Mouse (Mus musculus): ENCODE measurements at regions not wholly inside any gene's neighbourhood (a gene's known extent, or its start where the extent isn't known, plus 50 kb on each side); places are given as distances from the start of the nearest gene placed in this dataset.

DNA sequence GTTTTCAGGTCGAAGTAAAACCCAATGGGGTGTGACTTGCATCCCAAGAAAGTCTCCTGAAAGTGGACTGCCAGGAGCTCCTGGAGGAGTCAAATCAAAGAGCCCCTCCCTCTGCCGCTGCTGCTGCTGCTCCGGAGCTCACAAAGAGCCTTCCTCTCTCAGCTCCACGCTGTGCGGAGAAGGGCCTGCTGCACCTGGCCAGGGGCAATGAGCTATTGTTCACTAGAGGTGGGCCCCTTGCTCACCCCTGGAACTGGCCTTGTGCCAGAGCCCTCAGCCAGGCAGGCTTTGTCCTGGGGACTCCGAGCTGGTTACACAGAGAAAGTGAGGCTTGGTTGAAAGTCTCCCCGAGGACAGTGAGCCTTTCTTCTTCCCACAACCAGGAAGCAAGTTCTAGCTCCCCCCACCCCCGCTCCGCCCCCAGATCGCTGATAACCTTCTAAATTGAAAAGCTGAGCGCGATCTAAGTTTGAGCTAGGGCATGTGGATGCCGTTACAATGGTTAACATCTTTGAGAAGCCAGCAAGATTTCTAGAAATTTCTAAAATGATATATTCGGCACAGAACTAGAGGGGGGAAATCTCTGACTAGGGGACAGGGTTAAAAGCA is 139.5 kb upstream of the Slc24a2 start:
- H3K79me2 ChIP-seq (ENCODE audit: control insufficient read depth, insufficient read depth, low read length), result no peaks in the 10 kb centered on the region
- H3K4me1 ChIP-seq (ENCODE audit: control insufficient read depth, insufficient read depth, low read length), result no peaks in the 10 kb centered on the region
- H3K27me3 ChIP-seq (ENCODE audit: control insufficient read depth, insufficient read depth, low read length), result peaks cover 3% of the 10 kb centered on the region; the same call in 1 of the 2 replicates
- no peak overlapping the region for H3K27ac ChIP-seq (replicated peaks; ENCODE audit: insufficient read depth, low read depth, low read length)
- H3K9ac ChIP-seq (ENCODE audit: low read depth, low read length), result no peak overlapping the region
- H3K36me3 ChIP-seq (ENCODE audit: control insufficient read depth, insufficient read depth, low read length), result no peaks in the 10 kb centered on the region
- no peak overlapping the region for H3K4me3 ChIP-seq (ENCODE audit: insufficient read depth, low read depth, low read length)
- TF ChIP-seq POLR2A (IDR thresholded peaks at IDR 0.05; ENCODE audit: extremely low read depth, insufficient read depth, low read length), result no peak
- TF ChIP-seq CTCF (IDR thresholded peaks at IDR 0.05; ENCODE audit: low read depth, low read length), result no peak
- 19% methylated on average over 14 of the region's 14 CpGs for WGBS
- no peak for DNase-seq (ENCODE audit: extremely low read depth, low read depth, low spot score)

DNA sequence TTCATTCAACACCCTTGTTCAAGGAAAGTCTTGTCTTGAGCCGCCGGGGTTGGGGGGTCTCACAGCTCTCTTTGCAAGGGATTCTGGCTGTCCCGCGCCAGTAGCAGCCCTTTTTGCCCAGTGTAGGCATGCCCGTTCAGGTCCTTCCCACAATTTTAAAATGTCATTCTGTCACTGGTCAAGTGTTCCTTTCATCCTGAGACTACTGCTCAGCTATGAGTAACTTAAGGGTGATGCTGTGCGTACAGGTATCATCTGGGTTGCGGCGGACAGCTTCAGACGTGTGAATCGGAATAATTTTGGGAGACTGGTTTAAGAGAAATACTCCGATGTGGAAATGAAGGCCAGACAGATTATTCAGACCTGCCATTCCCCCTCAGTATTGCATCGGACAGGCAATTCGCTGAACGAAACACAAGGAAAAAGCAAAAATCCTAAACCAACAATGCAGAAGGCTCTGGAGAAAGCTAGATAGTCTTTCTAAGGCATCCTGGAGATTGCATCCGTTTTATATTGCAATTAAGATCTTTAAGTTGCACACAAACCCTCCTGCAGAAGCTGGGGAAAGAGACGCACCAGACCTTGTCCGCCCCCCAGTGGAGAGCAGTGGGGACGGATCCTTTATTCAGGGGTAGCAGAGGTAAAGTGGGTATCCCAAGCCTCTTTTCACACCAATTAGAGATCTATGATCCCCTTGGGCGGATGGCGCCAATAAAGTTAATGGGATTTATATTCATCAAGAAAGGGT is 138.3 kb upstream of the Slc24a2 start:
- no peak for DNase-seq (ENCODE audit: extremely low read depth, low read depth, low spot score)
- TF ChIP-seq POLR2A (IDR thresholded peaks at IDR 0.05; ENCODE audit: extremely low read depth, insufficient read depth, low read length), result no peak
- TF ChIP-seq CTCF (IDR thresholded peaks at IDR 0.05; ENCODE audit: low read depth, low read length), result peak; percentile 46
- WGBS, result 12% methylated on average over 20 of the region's 20 CpGs

DNA sequence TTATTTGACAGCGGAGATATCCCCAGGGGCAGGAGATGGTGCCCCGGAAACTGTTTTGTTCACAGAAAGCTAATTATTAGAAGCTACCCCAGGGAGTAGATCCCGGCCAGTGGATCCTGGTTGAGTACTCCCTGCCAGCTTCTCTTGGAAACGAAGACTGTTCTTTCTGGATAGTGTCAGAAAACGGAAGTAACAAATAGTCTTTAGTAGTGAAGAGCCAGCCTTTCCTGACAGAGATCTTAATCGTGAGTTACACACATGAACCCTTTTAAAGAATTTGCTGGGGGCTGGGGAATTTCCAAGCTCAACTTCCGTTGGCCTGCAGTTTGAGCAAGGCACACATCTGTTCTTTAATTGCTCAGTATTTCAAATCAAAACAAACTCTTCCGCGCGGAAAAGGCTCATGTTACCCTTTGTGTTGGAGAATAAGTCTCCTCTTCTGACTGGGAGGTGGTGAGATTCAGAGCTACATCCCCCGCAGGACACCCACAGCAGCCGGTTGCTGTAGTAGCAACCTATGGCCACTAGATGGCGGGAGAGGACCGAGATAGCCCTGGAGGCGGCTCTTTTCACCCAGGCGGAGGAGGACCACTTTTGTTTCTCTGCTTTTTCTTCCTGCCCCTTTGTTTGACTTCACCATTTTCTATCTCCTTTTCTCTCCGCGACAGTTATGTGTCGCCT is 137.6 kb upstream of the Slc24a2 start:
- Histone ChIP-seq H3K4me3 (ENCODE audit: insufficient read depth, low read depth, low read length) (no peak overlapping the region), H3K79me2 (ENCODE audit: control insufficient read depth, insufficient read depth, low read length) (no peaks in the 10 kb centered on the region), H3K9ac (ENCODE audit: low read depth, low read length) (no peak overlapping the region), H3K27ac (replicated peaks; ENCODE audit: insufficient read depth, low read depth, low read length) (no peak overlapping the region), H3K27me3 (ENCODE audit: control insufficient read depth, insufficient read depth, low read length) (peaks cover 3% of the 10 kb centered on the region; the same call in 1 of the 2 replicates), H3K36me3 (ENCODE audit: control insufficient read depth, insufficient read depth, low read length) (no peaks in the 10 kb centered on the region), H3K4me1 (ENCODE audit: control insufficient read depth, insufficient read depth, low read length) (no peaks in the 10 kb centered on the region)
- WGBS, result 12% methylated on average over 19 of the region's 19 CpGs
- peak; percentile 10 for DNase-seq (ENCODE audit: extremely low read depth, low read depth, low spot score)
- TF ChIP-seq POLR2A (IDR thresholded peaks at IDR 0.05; ENCODE audit: extremely low read depth, insufficient read depth, low read length) (no peak), CTCF (IDR thresholded peaks at IDR 0.05; ENCODE audit: low read depth, low read length) (peak; percentile 96)

More for the DNA sequence above, 138.3 kb upstream of the Slc24a2 start:
- Histone ChIP-seq H3K4me3 (ENCODE audit: insufficient read depth, low read depth, low read length) (no peak overlapping the region), H3K27ac (replicated peaks; ENCODE audit: insufficient read depth, low read depth, low read length) (no peak overlapping the region), H3K9ac (ENCODE audit: low read depth, low read length) (no peak overlapping the region), H3K79me2 (ENCODE audit: control insufficient read depth, insufficient read depth, low read length) (no peaks in the 10 kb centered on the region), H3K4me1 (ENCODE audit: control insufficient read depth, insufficient read depth, low read length) (no peaks in the 10 kb centered on the region), H3K27me3 (ENCODE audit: control insufficient read depth, insufficient read depth, low read length) (peaks cover 3% of the 10 kb centered on the region; the same call in 1 of the 2 replicates), H3K36me3 (ENCODE audit: control insufficient read depth, insufficient read depth, low read length) (no peaks in the 10 kb centered on the region)

DNA sequence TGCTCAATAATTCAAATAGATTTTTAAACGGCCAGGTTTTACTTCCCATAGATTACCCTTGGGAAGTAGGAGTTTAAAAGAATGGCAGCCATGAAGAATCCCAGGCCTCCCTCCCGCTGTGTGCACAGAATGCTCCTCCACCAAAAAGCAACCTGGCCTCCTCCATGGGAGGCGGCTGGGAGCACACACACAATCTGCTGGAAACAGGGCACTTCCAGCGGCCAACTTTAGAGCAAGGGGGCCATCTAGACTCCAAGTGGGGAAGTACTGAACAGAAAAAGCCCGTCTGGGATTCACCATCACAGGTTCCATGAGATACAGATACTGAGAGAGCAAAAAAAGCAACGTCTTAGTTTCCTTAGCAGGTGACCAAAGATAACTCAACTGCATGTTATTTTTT is 131.9 kb upstream of the Slc24a2 start:
- DNase-seq (ENCODE audit: extremely low read depth, low read depth, low spot score), result no peak
- no peaks in the 10 kb centered on the region for H3K36me3 ChIP-seq (ENCODE audit: control insufficient read depth, insufficient read depth, low read length)
- WGBS, result 29% methylated on average over 6 of the region's 6 CpGs
- H3K4me1 ChIP-seq (ENCODE audit: control insufficient read depth, insufficient read depth, low read length), result no peaks in the 10 kb centered on the region
- TF ChIP-seq CTCF (IDR thresholded peaks at IDR 0.05; ENCODE audit: low read depth, low read length) (no peak), POLR2A (IDR thresholded peaks at IDR 0.05; ENCODE audit: extremely low read depth, insufficient read depth, low read length) (no peak)
- no peak overlapping the region for H3K27ac ChIP-seq (replicated peaks; ENCODE audit: insufficient read depth, low read depth, low read length)
- H3K79me2 ChIP-seq (ENCODE audit: control insufficient read depth, insufficient read depth, low read length), result no peaks in the 10 kb centered on the region
- no peak overlapping the region for H3K4me3 ChIP-seq (ENCODE audit: insufficient read depth, low read depth, low read length)
- no peak overlapping the region for H3K9ac ChIP-seq (ENCODE audit: low read depth, low read length)
- H3K27me3 ChIP-seq (ENCODE audit: control insufficient read depth, insufficient read depth, low read length), result no peaks in the 10 kb centered on the region

DNA sequence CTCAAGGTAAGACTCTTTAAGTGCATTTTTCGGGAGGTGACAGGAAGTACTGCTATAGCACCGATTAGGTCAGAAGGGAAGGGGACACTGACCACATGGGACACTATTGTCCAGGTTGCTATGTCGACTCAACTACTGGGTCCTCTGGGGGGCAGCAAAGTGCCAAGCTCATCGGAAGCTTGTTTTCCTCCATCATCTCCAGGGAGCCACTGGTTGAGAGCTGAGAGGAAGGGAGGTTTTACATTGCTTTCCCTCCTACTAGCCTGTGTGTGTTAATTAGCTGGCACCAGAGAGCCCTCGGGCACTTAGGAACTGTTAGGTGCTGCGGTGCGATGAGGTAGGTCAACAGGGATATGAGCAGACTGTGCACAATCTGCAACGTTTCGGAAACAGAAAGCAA is 129.2 kb upstream of the Slc24a2 start:
- TF ChIP-seq POLR2A (IDR thresholded peaks at IDR 0.05; ENCODE audit: extremely low read depth, insufficient read depth, low read length), result no peak
- TF ChIP-seq CTCF (IDR thresholded peaks at IDR 0.05; ENCODE audit: low read depth, low read length), result no peak
- no peak overlapping the region for H3K27ac ChIP-seq (replicated peaks; ENCODE audit: insufficient read depth, low read depth, low read length)
- H3K4me1 ChIP-seq (ENCODE audit: control insufficient read depth, insufficient read depth, low read length), result no peaks in the 10 kb centered on the region
- H3K9ac ChIP-seq (ENCODE audit: low read depth, low read length), result no peak overlapping the region
- no peaks in the 10 kb centered on the region for H3K27me3 ChIP-seq (ENCODE audit: control insufficient read depth, insufficient read depth, low read length)
- H3K4me3 ChIP-seq (ENCODE audit: insufficient read depth, low read depth, low read length), result no peak overlapping the region
- no peaks in the 10 kb centered on the region for H3K79me2 ChIP-seq (ENCODE audit: control insufficient read depth, insufficient read depth, low read length)
- 36% methylated on average over 9 of the region's 9 CpGs for WGBS
- no peak for DNase-seq (ENCODE audit: extremely low read depth, low read depth, low spot score)
- H3K36me3 ChIP-seq (ENCODE audit: control insufficient read depth, insufficient read depth, low read length), result no peaks in the 10 kb centered on the region

All from liver, adult 2 months (tissue).